Mouse (Mus musculus) brain, embryonic 14.5 days (tissue): ENCODE data around the gene Cel. TPM values are rescaled to one million over a fixed set of nuclear protein-coding genes. Genes with fewer than 3 reads are reported as not detected.

Source experiments
- DNase-seq: peaks from one replicate; pipeline ENCODE4 v3.0.0-alpha.2; 2011; ENCODE audit warnings: low read depth
- CTCF ChIP-seq: fragments of 200-500 bp; IDR thresholded peaks from 2 replicates; pipeline ENCODE4 v1.5.1; 2012; ENCODE audit warnings: inconsistent platforms, mild to moderate bottlenecking, moderate library complexity, borderline replicate concordance; ENCODE audit not compliant: insufficient read depth, insufficient read length; ENCODE audit errors: extremely low read depth
- POLR2A ChIP-seq: fragments of 200-500 bp; IDR thresholded peaks from 2 replicates; pipeline ENCODE4 v1.6.1; 2012; ENCODE audit warnings: mild to moderate bottlenecking, inconsistent platforms, borderline replicate concordance; ENCODE audit not compliant: poor library complexity, insufficient read depth, insufficient read length, severe bottlenecking; ENCODE audit errors: extremely low read depth
- polyA plus RNA-seq: library from polyadenylated mRNA; depleted of rRNA; stranded (reverse); fragments of >200 nt; gene quantifications from 2 replicates; pipeline ENCODE4 v1.2.3, GENCODE M21; 2012

The Cel gene
- polyA plus RNA-seq, 1 experiment = 0.10 TPM

- TF ChIP-seq POLR2A (peak; percentile 23; the same call in 1 of the 2 replicates), CTCF (no peak)
- peak; percentile 98 for DNase-seq
Observed at GRCm38 (mm10) chr2:28582647-28583353, 19.6 kb upstream of the Cel start.

GRCm38 (mm10) chr2:28578003-28578402, 14.8 kb upstream of the Cel start:
- no peak for DNase-seq

GRCm38 (mm10) chr2:28576815-28577214, 13.6 kb upstream of the Cel start:
- peak; percentile 8 for DNase-seq

More at GRCm38 (mm10) chr2:28578003-28578402, 14.8 kb upstream of the Cel start:
- peak; percentile 40; the same call in 1 of the 2 replicates for TF ChIP-seq CTCF
- no peak for TF ChIP-seq POLR2A

DNA sequence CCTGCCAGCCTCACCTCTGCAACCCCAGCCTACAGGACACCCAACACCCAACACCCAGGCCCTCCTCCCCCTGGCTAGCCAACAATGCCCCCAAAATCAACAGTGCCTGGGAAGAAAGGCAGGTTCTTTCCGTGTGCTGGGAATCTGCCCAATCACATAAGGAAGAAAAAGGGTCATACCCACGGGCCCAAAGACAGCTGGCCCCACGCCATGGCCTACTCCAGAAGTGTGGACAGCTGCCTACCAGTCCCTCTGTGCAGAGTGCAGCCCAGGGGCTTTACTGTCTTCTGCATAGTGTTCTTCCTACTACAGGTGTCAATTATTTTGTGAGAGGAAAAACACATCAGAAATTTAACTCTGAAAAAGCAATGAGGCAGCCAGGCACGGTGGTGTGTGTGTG, 12.1 kb upstream of the Cel start:
- no peak for DNase-seq
- TF ChIP-seq POLR2A (no peak), CTCF (no peak)

More at GRCm38 (mm10) chr2:28576815-28577214, 13.6 kb upstream of the Cel start:
- TF ChIP-seq POLR2A (no peak), CTCF (no peak)

DNA sequence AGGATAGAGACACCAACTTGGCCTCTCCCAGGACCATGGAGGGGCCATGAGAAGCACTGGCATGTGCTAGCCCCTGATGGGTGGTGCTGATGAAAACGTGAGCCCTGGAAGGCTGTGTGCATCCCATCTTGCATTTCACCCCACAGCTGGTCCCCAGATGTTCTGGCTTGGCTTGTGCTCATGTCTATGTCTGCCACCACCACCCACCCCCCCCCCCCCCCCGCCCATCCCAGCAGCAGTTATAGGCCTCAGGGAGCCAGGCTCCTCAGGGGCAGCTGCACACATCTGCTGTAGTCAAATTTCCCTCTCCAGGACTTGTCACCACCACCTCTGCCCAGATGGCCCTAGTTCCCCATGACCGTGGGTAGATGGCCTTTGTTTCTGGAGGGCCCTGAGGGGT, 6.7 kb upstream of the Cel start:
- no peak for DNase-seq
- no peak for TF ChIP-seq CTCF
- TF ChIP-seq POLR2A = no peak

- no peak for DNase-seq
- TF ChIP-seq CTCF = no peak
- no peak for TF ChIP-seq POLR2A
Observed at GRCm38 (mm10) chr2:28566545-28566944, 3.3 kb upstream of the Cel start.

DNA sequence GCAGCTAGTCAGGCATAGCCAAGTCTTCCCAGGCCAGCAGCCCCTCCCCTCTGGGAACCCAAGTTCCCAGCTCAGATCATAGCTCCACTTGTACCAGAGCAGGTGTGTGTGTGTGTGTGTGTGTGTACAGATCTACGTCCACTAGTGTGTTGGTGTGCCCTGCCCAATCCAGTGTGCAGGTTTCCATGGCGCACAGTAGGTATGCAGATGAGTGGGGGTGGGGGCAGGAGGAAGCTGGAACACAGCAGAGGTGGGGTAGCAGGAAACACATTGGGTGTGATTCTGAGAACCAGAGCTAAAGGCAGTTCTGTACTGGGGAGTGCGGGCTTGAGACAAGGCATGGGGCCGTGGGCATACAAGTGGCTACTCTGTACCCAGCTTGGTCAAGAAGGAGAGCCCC, 1.2 kb upstream of the Cel start:
- no peak for DNase-seq
- no peak for TF ChIP-seq POLR2A

- DNase-seq = no peak
- TF ChIP-seq CTCF = no peak
- no peak for TF ChIP-seq POLR2A
Observed at GRCm38 (mm10) chr2:28563830-28564229, 627 bp upstream of the Cel start.

- TF ChIP-seq POLR2A = no peak
- no peak for TF ChIP-seq CTCF
- DNase-seq = no peak
Observed at GRCm38 (mm10) chr2:28557452-28557851, 5.8 kb downstream of the Cel start.

- DNase-seq = no peak
- no peak for TF ChIP-seq POLR2A
- no peak for TF ChIP-seq CTCF
Observed at GRCm38 (mm10) chr2:28552301-28552700, 10.9 kb downstream of the Cel start.

DNA sequence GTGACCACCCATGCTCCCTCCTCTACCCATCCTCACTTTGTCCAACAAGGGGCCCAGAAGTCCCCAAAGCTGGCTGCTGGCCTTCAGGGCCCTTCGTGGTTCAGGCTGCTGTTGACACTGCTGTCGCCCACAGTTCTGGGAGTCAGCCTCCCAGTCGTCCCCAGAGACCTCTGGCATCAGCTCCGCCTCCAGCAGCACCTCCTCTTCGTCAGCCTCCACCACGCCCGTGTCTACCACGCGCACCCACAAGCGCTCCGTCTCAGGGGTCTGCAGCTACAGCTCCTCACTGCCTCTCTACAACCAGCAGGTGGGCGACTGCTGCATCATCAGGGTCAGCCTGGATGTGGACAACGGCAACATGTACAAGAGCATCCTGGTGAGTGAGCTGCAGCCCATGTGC, 14.0 kb downstream of the Cel start:
- no peak for TF ChIP-seq CTCF
- no peak for TF ChIP-seq POLR2A
- no peak for DNase-seq
